Mouse (Mus musculus) heart, embryonic 11.5 days (tissue): ENCODE data around the gene Smtn. TPM values are rescaled to one million over a fixed set of nuclear protein-coding genes. Genes with fewer than 3 reads are reported as not detected.

Experiments used
- ATAC-seq: fragments of 200-750 bp; cut with Nextera tagmentation; replicated peaks from 2 replicates; pipeline ENCODE4 v1.8.0; 2017; ENCODE audit warnings: moderate library complexity; ENCODE audit not compliant: insufficient number of reproducible peaks, low FRiP score, low TSS enrichment
- H3K27ac ChIP-seq: fragments of 300-500 bp; sonication (generic); 2 replicates; pipeline ENCODE4 v1.5.1; 2014; ENCODE audit warnings: mild to moderate bottlenecking, low read depth, low read length
- H3K27me3 ChIP-seq: fragments of 300-500 bp; sonication (generic); 2 replicates; pipeline ENCODE4 v1.6.1; 2014; ENCODE audit warnings: mild to moderate bottlenecking, low read length, mixed read lengths; ENCODE audit not compliant: control insufficient read depth, insufficient read depth
- H3K36me3 ChIP-seq: fragments of 300-500 bp; sonication (generic); 2 replicates; pipeline ENCODE4 v1.6.1; 2014; ENCODE audit warnings: mild to moderate bottlenecking, low read length, moderate library complexity, mixed read lengths; ENCODE audit not compliant: control insufficient read depth, insufficient read depth
- H3K4me1 ChIP-seq: fragments of 300-500 bp; sonication (generic); 2 replicates; pipeline ENCODE4 v1.6.1; 2014; ENCODE audit warnings: low read length; ENCODE audit not compliant: control insufficient read depth, insufficient read depth
- H3K4me2 ChIP-seq: fragments of 300-500 bp; sonication (generic); 2 replicates; pipeline ENCODE4 v1.6.1; 2014; ENCODE audit warnings: mild to moderate bottlenecking, moderate library complexity
- H3K4me3 ChIP-seq: fragments of 300-500 bp; sonication (generic); 2 replicates; pipeline ENCODE4 v1.5.1; 2014; ENCODE audit warnings: low read depth, low read length
- H3K9ac ChIP-seq: fragments of 300-500 bp; sonication (generic); 2 replicates; pipeline ENCODE4 v1.6.1; 2014; ENCODE audit warnings: mild to moderate bottlenecking, low read depth, low read length, moderate library complexity
- H3K9me3 ChIP-seq: fragments of 300-500 bp; sonication (generic); replicated peaks from 2 replicates; pipeline ENCODE4 v1.6.1; 2016; ENCODE audit warnings: low read length; ENCODE audit not compliant: control insufficient read depth
- WGBS: fragments of 180-500 bp; shearing (Covaris S2); extraction: QIAGEN DNeasy Blood & Tissue Kit; methylation state at CpG from one replicate; pipeline ENCODE4 v1.1.7; 2014; ENCODE audit not compliant: insufficient replicate concordance; 5-methylcytosine and 5-hydroxymethylcytosine counted together
- polyA plus RNA-seq: library from polyadenylated mRNA; unstranded; fragments of >200 nt; fragmentation: Nextera tagmentation; extraction: Ambion mirVana; gene quantifications from 2 replicates; pipeline ENCODE4 v1.2.1, GENCODE M21; 2014

Smtn gene
- polyA plus RNA-seq, 1 experiment from 2014 or later = 66.9 TPM

DNA sequence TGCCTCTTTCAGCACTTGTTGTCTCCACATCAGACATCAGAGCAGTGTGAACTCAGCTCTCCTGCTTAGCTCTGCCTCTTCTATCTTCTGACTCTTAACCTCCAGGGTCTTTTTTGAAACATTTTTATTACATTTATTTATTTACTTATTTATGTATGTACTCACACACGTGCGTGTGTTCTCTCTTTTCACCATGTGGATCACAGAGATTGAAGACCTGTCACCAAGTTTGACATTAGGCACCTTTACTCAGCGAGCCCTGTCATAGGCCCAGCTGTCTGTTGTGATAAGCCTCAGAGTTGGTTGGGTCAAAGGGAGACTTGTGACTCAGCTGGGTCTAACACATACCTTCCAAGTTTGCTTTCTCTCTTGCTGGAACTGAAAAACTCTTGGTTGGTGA lies 17.4 kb upstream of the Smtn start:
- no peak overlapping the region for H3K9ac ChIP-seq
- WGBS = 23% methylated on average over 3 of the region's 3 CpGs
- no peaks in the 10 kb centered on the region for H3K27me3 ChIP-seq
- H3K27ac ChIP-seq = no peak overlapping the region
- H3K4me3 ChIP-seq = no peak overlapping the region
- no peaks in the 10 kb centered on the region for H3K36me3 ChIP-seq
- no peaks in the 10 kb centered on the region for H3K9me3 ChIP-seq
- peaks cover 12% of the 10 kb centered on the region; the same call in 1 of the 2 replicates for H3K4me1 ChIP-seq
- ATAC-seq = no peak
- no peak overlapping the region for H3K4me2 ChIP-seq

GRCm38 (mm10) chr11:3554976-3555375 lies 14.6 kb upstream of the Smtn start:
- H3K4me3 ChIP-seq = no peak overlapping the region
- 71% methylated on average over 4 of the region's 4 CpGs for WGBS
- H3K9ac ChIP-seq = no peak overlapping the region
- H3K4me2 ChIP-seq = no peak overlapping the region
- no peaks in the 10 kb centered on the region for H3K27me3 ChIP-seq
- 0 out of 2 replicates have a peak, but pooled peaks cover 3% of the 10 kb centered on the region for H3K4me1 ChIP-seq
- no peaks in the 10 kb centered on the region for H3K9me3 ChIP-seq
- H3K36me3 ChIP-seq = no peaks in the 10 kb centered on the region
- no peak for ATAC-seq
- H3K27ac ChIP-seq = no peak overlapping the region

DNA sequence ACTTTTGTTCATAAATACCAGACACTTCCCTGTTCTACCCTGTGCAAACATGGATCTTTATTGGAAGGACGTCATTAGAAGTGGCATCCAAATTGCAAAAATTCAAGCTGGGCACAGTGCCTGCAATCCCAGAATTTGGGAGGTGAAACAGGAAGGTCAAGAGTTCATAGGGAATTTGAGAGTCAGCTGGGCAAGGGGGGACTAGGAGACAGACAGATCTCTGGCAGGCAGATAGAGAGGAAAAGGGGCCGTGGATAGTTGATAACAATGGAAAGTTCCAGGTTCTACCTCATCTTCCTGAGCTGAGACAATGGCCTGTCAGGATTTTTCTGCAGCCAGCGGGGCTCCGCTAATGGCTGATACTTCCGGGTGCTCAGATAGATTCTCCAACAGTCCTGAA lies 9.4 kb upstream of the Smtn start:
- WGBS = 63% methylated on average over 5 of the region's 5 CpGs
- no peak overlapping the region for H3K4me3 ChIP-seq
- H3K27me3 ChIP-seq = no peaks in the 10 kb centered on the region
- H3K27ac ChIP-seq = no peak overlapping the region
- H3K36me3 ChIP-seq = no peaks in the 10 kb centered on the region
- H3K9me3 ChIP-seq = no peaks in the 10 kb centered on the region; the same call in 1 of the 2 replicates
- H3K9ac ChIP-seq = no peak overlapping the region
- peaks cover 14% of the 10 kb centered on the region for H3K4me1 ChIP-seq
- no peak for ATAC-seq
- H3K4me2 ChIP-seq = no peak overlapping the region

DNA sequence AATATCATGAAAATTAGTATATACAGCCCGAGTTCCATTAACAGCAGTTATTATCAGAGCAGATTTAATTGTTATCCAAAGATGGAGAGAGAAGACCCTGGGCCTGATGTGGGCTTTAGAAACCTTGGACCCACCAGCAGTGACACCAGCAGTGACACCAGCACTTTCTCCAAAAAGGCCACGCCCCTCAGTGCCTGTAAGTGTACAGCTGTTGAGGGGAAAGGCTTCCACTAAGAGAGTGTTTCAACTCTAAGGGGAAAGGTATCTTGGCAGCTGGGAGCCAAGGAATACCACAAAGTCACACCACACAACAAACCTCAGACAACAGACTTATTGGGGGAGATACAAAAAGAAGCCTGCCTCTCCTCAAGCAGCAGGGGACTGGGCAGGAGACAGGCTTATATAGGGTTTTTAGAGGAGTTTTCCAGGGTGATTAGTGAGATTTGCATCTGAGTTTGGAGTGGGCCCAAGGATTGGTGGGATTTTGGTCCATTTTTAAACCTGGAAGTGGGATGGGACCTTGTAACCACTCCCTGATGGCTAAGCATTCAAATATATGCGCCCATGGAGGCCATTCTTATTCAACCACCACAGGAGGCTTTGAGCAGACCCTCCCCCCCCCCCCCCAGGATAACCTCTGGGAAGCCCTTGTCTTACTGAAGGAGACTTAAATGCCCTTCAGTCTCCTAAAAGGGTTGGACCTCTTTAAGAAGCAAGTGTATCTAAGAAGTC lies 8.3 kb upstream of the Smtn start:
- no peaks in the 10 kb centered on the region for H3K36me3 ChIP-seq
- H3K4me2 ChIP-seq = no peak overlapping the region
- H3K4me1 ChIP-seq = peaks cover 14% of the 10 kb centered on the region
- H3K9ac ChIP-seq = no peak overlapping the region
- H3K4me3 ChIP-seq = no peak overlapping the region
- no peaks in the 10 kb centered on the region for H3K27me3 ChIP-seq
- peaks cover 4% of the 10 kb centered on the region; the same call in 1 of the 2 replicates for H3K9me3 ChIP-seq
- 57% methylated on average over 3 of the region's 3 CpGs for WGBS
- H3K27ac ChIP-seq = no peak overlapping the region
- no peak for ATAC-seq

DNA sequence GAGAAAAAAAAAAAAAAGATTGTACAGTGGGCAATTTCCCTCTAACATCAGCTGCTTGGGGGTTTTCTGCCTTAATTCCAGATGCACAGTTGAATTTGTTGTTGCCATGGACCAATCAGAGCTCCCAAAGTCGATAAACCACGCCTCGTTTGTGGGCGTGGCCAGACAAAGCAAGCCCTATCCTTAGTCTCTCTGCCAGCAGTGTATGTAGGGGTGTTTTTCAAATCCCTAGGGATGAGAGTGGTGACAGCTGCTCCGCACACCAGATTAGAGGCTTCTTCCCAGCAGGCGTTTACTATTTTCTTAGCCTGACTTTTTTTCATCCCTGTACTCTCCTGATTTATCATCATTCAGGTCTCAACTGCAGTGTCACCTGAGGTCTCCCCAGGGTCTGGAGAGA lies 7.6 kb upstream of the Smtn start:
- peaks cover 17% of the 10 kb centered on the region for H3K4me1 ChIP-seq
- 0 out of 2 replicates have a peak, but pooled peaks have one; percentile 35 for ATAC-seq

GRCm38 (mm10) chr11:3547047-3547446 lies 6.6 kb upstream of the Smtn start:
- Histone ChIP-seq H3K27ac (no peak overlapping the region), H3K9me3 (peaks cover 4% of the 10 kb centered on the region; the same call in 1 of the 2 replicates), H3K4me2 (no peak overlapping the region), H3K36me3 (no peaks in the 10 kb centered on the region), H3K4me1 (peaks cover 19% of the 10 kb centered on the region), H3K4me3 (no peak overlapping the region), H3K9ac (no peak overlapping the region), H3K27me3 (no peaks in the 10 kb centered on the region)
- WGBS = 86% methylated on average over 2 of the region's 2 CpGs
- no peak for ATAC-seq

More for the DNA sequence above, 7.6 kb upstream of the Smtn start:
- Histone ChIP-seq H3K9me3 (peaks cover 4% of the 10 kb centered on the region; the same call in 1 of the 2 replicates), H3K27me3 (no peaks in the 10 kb centered on the region), H3K4me3 (no peak overlapping the region), H3K9ac (no peak overlapping the region), H3K36me3 (no peaks in the 10 kb centered on the region), H3K27ac (no peak overlapping the region), H3K4me2 (no peak overlapping the region)
- WGBS = 24% methylated on average over 6 of the region's 6 CpGs

DNA sequence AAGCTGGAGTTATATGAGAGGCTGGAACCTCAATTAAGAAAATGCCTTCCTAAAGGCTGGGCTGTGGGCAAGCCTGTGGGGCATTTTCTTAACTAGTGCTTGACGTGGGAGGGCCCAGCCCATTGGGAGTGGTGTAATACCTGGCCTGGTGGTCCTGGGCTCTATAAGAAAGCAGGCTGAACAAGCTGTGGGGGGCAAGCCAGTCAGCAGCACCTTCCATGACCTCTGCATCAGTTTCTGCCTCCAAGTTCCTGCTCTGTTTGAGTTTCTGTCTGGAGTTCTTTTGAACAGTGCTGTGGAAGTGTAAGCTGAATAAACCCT lies 5.8 kb upstream of the Smtn start:
- H3K4me2 ChIP-seq = no peak overlapping the region
- 36% methylated on average over 1 of the region's 1 CpGs for WGBS
- ATAC-seq = no peak
- H3K36me3 ChIP-seq = no peaks in the 10 kb centered on the region
- H3K9me3 ChIP-seq = peaks cover 4% of the 10 kb centered on the region; the same call in 1 of the 2 replicates
- H3K27ac ChIP-seq = peak overlapping the region; percentile 50; the same call in 1 of the 2 replicates
- peaks cover 19% of the 10 kb centered on the region for H3K4me1 ChIP-seq
- no peak overlapping the region for H3K9ac ChIP-seq
- no peaks in the 10 kb centered on the region for H3K27me3 ChIP-seq
- no peak overlapping the region for H3K4me3 ChIP-seq

- no peak for ATAC-seq
- Histone ChIP-seq H3K27ac (peak overlapping the region; percentile 50; the same call in 1 of the 2 replicates), H3K36me3 (no peaks in the 10 kb centered on the region), H3K9me3 (peaks cover 4% of the 10 kb centered on the region; the same call in 1 of the 2 replicates), H3K4me1 (peaks cover 19% of the 10 kb centered on the region), H3K4me2 (no peak overlapping the region), H3K9ac (no peak overlapping the region), H3K4me3 (no peak overlapping the region), H3K27me3 (no peaks in the 10 kb centered on the region)
- WGBS = 13% methylated on average over 9 of the region's 9 CpGs
These were observed 5.3 kb upstream of the Smtn start for GRCm38 (mm10) chr11:3545531-3546241.
